Mouse (Mus musculus): ENCODE results near the gene Gna11.

- TF ChIP-seq MAFK (IDR thresholded peaks at IDR 0.05; ENCODE audit: insufficient read depth, low read depth, low read length) (no peak), ZC3H11A (IDR thresholded peaks at IDR 0.05; ENCODE audit: borderline replicate concordance, low read depth, low read length) (no peak), HCFC1 (IDR thresholded peaks at IDR 0.05; ENCODE audit: borderline replicate concordance, insufficient read depth, low read length) (0 out of 2 replicates have a peak, but pooled peaks have one; percentile 36), CHD2 (IDR thresholded peaks at IDR 0.05; ENCODE audit: low read depth, low read length) (no peak)
Measured at GRCm38 (mm10) chr10:81482533-81482889, 62.5 kb downstream of the Gna11 start, which contains the start of gene Celf5.
